Mouse (Mus musculus): ENCODE measurements around the gene Hira. TPM values are rescaled to one million over a fixed set of nuclear protein-coding genes. Genes with fewer than 3 reads are reported as not detected.

Gene Hira
- polyA plus RNA-seq (2015; fragmentation: Illumina TruSeq; extraction: RNeasy Lipid Tissue Mini Kit (QIAGEN cat#74804); ENCODE audit: insufficient read depth, low replicate concordance), result 36.9 TPM

DNA sequence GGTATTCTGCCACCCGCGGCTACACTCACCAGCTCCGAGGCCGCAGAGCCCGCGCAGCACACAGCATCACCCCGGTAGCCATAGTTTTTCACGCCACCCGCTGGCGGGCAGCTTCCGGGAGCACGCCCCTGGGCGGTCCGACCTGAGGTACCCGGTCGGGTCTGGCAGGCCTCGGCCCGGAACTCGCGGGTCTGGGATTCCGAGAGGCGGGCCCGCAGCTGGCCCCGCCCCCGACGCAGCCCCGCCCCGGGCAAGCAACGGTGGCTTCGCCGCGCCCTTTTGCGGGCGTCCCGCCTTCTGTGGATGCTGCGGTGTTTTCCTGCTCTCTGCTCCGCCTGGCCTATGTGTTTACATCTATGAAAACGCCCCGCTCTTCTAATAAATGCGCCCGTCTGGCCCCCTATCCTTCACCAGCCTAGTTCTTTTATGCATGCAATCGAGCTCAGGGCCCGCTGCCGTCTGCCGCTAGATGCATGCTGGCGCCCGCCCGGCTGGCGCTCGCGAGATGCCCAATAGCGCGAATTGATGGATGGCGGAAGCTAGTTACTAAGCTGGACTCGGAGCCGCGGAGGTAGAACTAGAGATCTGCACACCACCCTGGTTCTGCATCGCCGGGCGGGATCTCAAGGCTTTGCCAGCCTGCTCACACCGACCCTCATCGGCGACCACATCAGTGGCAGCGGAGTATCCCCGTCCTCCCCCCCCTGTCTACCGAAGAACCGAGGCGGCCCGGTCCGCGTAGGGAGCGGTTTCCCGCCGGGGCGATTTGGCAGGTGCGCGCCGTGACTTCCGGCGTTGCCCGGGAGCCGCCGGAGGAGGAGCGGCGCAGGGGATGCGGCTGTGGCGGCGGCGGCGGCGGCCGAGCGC is at the start of gene Hira, which contains the start of gene Mrpl40:
TSS of gene Hira (plus strand) at position 596 of the 867 bp plus-strand sequence.
TSS of gene Mrpl40 (minus strand) at position 421 of the 867 bp plus-strand sequence.

GRCm38 (mm10) chr16:18836468-18837208 is 40.2 kb upstream of the Hira start, which contains the start of the genes 2510002D24Rik and Gm28539:
Gene 2510002D24Rik, plus strand, starts transcription at chr16:18836578.
Gene Gm28539, plus strand, starts transcription at chr16:18836584.

Other genes starting within 250 kb of the Hira start
- gene Sept5, start 247.1 kb upstream of the Hira start, polyA plus RNA-seq (2015; fragmentation: Illumina TruSeq; extraction: RNeasy Lipid Tissue Mini Kit (QIAGEN cat#74804); ENCODE audit: insufficient read depth, low replicate concordance), result 1.4 TPM
- 11.5 TPM for gene Cldn5, start 100.2 kb upstream of the Hira start, polyA plus RNA-seq (2015; fragmentation: Illumina TruSeq; extraction: RNeasy Lipid Tissue Mini Kit (QIAGEN cat#74804); ENCODE audit: insufficient read depth, low replicate concordance)
- 116 TPM for gene Ufd1, start 65.3 kb upstream of the Hira start, polyA plus RNA-seq (2015; fragmentation: Illumina TruSeq; extraction: RNeasy Lipid Tissue Mini Kit (QIAGEN cat#74804); ENCODE audit: insufficient read depth, low replicate concordance)
- gene Cdc45, start 65.0 kb upstream of the Hira start, polyA plus RNA-seq (2015; fragmentation: Illumina TruSeq; extraction: RNeasy Lipid Tissue Mini Kit (QIAGEN cat#74804); ENCODE audit: insufficient read depth, low replicate concordance), result 8.2 TPM
- 38.5 TPM for gene 2510002D24Rik, start 40.5 kb upstream of the Hira start, polyA plus RNA-seq (2015; fragmentation: Illumina TruSeq; extraction: RNeasy Lipid Tissue Mini Kit (QIAGEN cat#74804); ENCODE audit: insufficient read depth, low replicate concordance)
- not detected for gene Gm28539, start 40.5 kb upstream of the Hira start, polyA plus RNA-seq (2015; fragmentation: Illumina TruSeq; extraction: RNeasy Lipid Tissue Mini Kit (QIAGEN cat#74804); ENCODE audit: insufficient read depth, low replicate concordance)
- 58.6 TPM for gene Mrpl40, start 175 bp upstream of the Hira start, polyA plus RNA-seq (2015; fragmentation: Illumina TruSeq; extraction: RNeasy Lipid Tissue Mini Kit (QIAGEN cat#74804); ENCODE audit: insufficient read depth, low replicate concordance)